Mouse (Mus musculus) MEL (cell line): Measurements from ENCODE around the gene Speer4e. TPM values are rescaled to one million over a fixed set of nuclear protein-coding genes. Genes with fewer than 3 reads are reported as not detected.
A peak's percentile ranks its signal among the peaks of the same experiment; 100 is the strongest.
"Not testable (repeated sequence)": the region's sequence is repeated elsewhere in the genome, so short reads cannot be mapped to it uniquely, and the experiment has no call there.

ENCODE experiments used
- DNase-seq: peaks from one replicate; pipeline ENCODE4 v3.0.0; 2011; ENCODE audit warnings: low read depth, low spot score
- H3K27ac ChIP-seq: 2 replicates; pipeline ENCODE4 v1.5.1; 2012; ENCODE audit warnings: low read depth, mild to moderate bottlenecking, control low read depth, low read length, moderate library complexity; ENCODE audit not compliant: control insufficient read depth
- H3K27me3 ChIP-seq, 2 experiments: fragments of 150-350 bp in 1 of 2; sonication (generic) in 1 of 2; 2 replicates each; pipeline ENCODE4 v1.6.1; 2012; ENCODE audit warnings: low read length in 2 of 2, mild to moderate bottlenecking in 2 of 2, improper control_type of control experiment in 1 of 2, moderate library complexity in 1 of 2; ENCODE audit not compliant: insufficient read depth in 2 of 2, control insufficient read depth in 1 of 2
- H3K36me3 ChIP-seq, 2 experiments: 2 replicates each; pipeline ENCODE4 v1.6.1; 2012 to 2014; ENCODE audit warnings: low read length in 2 of 2, improper control_type of control experiment in 1 of 2, inconsistent platforms in 1 of 2, mild to moderate bottlenecking in 1 of 2; ENCODE audit not compliant: insufficient read depth in 2 of 2, control insufficient read depth in 1 of 2
- H3K4me1 ChIP-seq, 2 experiments: fragments of 150-350 bp in 1 of 2; sonication (generic) in 1 of 2; 2 replicates each; pipeline ENCODE4 v1.6.1; 2012; ENCODE audit warnings: low read length in 2 of 2, improper control_type of control experiment in 1 of 2, mild to moderate bottlenecking in 1 of 2; ENCODE audit not compliant: insufficient read depth in 2 of 2, control insufficient read depth in 1 of 2
- H3K4me3 ChIP-seq, 2 experiments: fragments of 150-350 bp in 1 of 2; sonication (generic) in 1 of 2; 2 replicates each; pipeline ENCODE4 v1.5.1; 2012; ENCODE audit warnings: low read depth in 2 of 2, low read length in 2 of 2, mild to moderate bottlenecking in 2 of 2, moderate library complexity in 2 of 2, control low read depth in 1 of 2, improper control_type of control experiment in 1 of 2; ENCODE audit not compliant: control insufficient read depth in 1 of 2, insufficient read depth in 1 of 2
- H3K79me2 ChIP-seq: 2 replicates; pipeline ENCODE4 v1.6.1; 2012; ENCODE audit warnings: mild to moderate bottlenecking, low read length, moderate library complexity; ENCODE audit not compliant: control insufficient read depth, poor library complexity, insufficient read depth
- H3K9ac ChIP-seq: 2 replicates; pipeline ENCODE4 v1.6.1; 2012; ENCODE audit warnings: low read depth, mild to moderate bottlenecking, control low read depth, low read length, moderate library complexity; ENCODE audit not compliant: control insufficient read depth, poor library complexity, severe bottlenecking
- H3K9me3 ChIP-seq: fragments of 150-350 bp; sonication (generic); replicated peaks from 2 replicates; pipeline ENCODE4 v1.6.1; 2012; ENCODE audit warnings: mild to moderate bottlenecking, low read length, improper control_type of control experiment, moderate library complexity; ENCODE audit not compliant: insufficient read depth
- CTCF ChIP-seq, 3 experiments: IDR thresholded peaks in 2 of 3; conservative IDR thresholded peaks in 1 of 3; 2 replicates each; pipeline ENCODE4 v1.5.1; 2011 to 2012; ENCODE audit warnings: low read length in 3 of 3, low read depth in 2 of 3, mild to moderate bottlenecking in 2 of 3, improper control_type of control experiment in 1 of 3, inconsistent platforms in 1 of 3, mixed read lengths in 1 of 3, moderate library complexity in 1 of 3; ENCODE audit not compliant: control insufficient read depth in 1 of 3, insufficient read depth in 1 of 3, poor library complexity in 1 of 3, severe bottlenecking in 1 of 3
- RAD21 ChIP-seq: IDR thresholded peaks from 2 replicates; pipeline ENCODE4 v1.6.1; 2011; ENCODE audit warnings: mild to moderate bottlenecking, low read depth, low read length, improper control_type of control experiment
- polyA plus RNA-seq, 2 experiments: library from polyadenylated mRNA; stranded (reverse) in 1 of 2; unstranded in 1 of 2; fragments of >175 nt in 1 of 2; fragments of >200 nt in 1 of 2; gene quantifications; 2 replicates each; pipeline versions ENCODE4 v1.2.1 to v1.2.4; 2012; ENCODE audit warnings: low replicate concordance in 2 of 2, low read depth in 1 of 2; ENCODE audit not compliant: insufficient read length in 2 of 2, insufficient read depth in 1 of 2, missing spikeins in 1 of 2
- total RNA-seq: library from RNA; depleted of rRNA; stranded (reverse); fragments of 300-350 nt; gene quantifications from 2 replicates; pipeline ENCODE4 v1.2.3, GENCODE M21; 2012

Gene Speer4e
- total and polyA plus RNA-seq, 3 experiments: not detected

GRCm38 (mm10) chr5:14963821-14964220 lies 25.6 kb upstream of the Speer4e start:
- H3K27me3 ChIP-seq, H3K9me3 ChIP-seq, H3K4me1 ChIP-seq, H3K36me3 ChIP-seq, H3K27ac ChIP-seq, H3K4me3 ChIP-seq, H3K79me2 ChIP-seq, H3K9ac ChIP-seq: not testable (repeated sequence)
- DNase-seq: peak; percentile 19
- TF ChIP-seq RAD21 (peak; percentile 7; the same call in 1 of the 2 replicates), CTCF (IDR thresholded peaks at IDR 0.05 in 2 of 3, conservative IDR thresholded peaks at IDR 0.05 in 1 of 3; ENCODE audit: control insufficient read depth in 1 of 3, insufficient read depth in 1 of 3, low read depth in 2 of 3, low read length in 3 of 3, poor library complexity in 1 of 3, severe bottlenecking in 1 of 3) (peak in 1 of 3 experiments; percentile 23; a peak in 2 of 6 replicates)

GRCm38 (mm10) chr5:14961502-14961901 lies 23.3 kb upstream of the Speer4e start:
- H3K4me3 ChIP-seq, H3K27me3 ChIP-seq, H3K79me2 ChIP-seq, H3K27ac ChIP-seq, H3K4me1 ChIP-seq, H3K9me3 ChIP-seq, DNase-seq, H3K9ac ChIP-seq, H3K36me3 ChIP-seq: not testable (repeated sequence)

- not testable (repeated sequence) for H3K4me1 ChIP-seq
Measured at GRCm38 (mm10) chr5:14955928-14956706, 17.9 kb upstream of the Speer4e start.

GRCm38 (mm10) chr5:14953587-14953986 lies 15.4 kb upstream of the Speer4e start:
- not testable (repeated sequence) for H3K4me3 ChIP-seq, H3K9ac ChIP-seq, H3K9me3 ChIP-seq, H3K36me3 ChIP-seq, DNase-seq, H3K4me1 ChIP-seq, H3K27me3 ChIP-seq, H3K79me2 ChIP-seq, H3K27ac ChIP-seq

More at GRCm38 (mm10) chr5:14955928-14956706, 17.9 kb upstream of the Speer4e start:
- H3K79me2 ChIP-seq, H3K4me3 ChIP-seq, H3K9me3 ChIP-seq, DNase-seq, H3K36me3 ChIP-seq, H3K27ac ChIP-seq, H3K9ac ChIP-seq, H3K27me3 ChIP-seq: not testable (repeated sequence)

- H3K4me1 ChIP-seq, H3K36me3 ChIP-seq, H3K27ac ChIP-seq, H3K4me3 ChIP-seq, H3K27me3 ChIP-seq, DNase-seq, H3K9ac ChIP-seq, H3K9me3 ChIP-seq, H3K79me2 ChIP-seq: not testable (repeated sequence)
Measured at GRCm38 (mm10) chr5:14952749-14953148, 14.5 kb upstream of the Speer4e start.

- H3K4me3 ChIP-seq, H3K4me1 ChIP-seq, H3K27me3 ChIP-seq, H3K36me3 ChIP-seq, H3K79me2 ChIP-seq, DNase-seq, H3K9ac ChIP-seq, H3K27ac ChIP-seq, H3K9me3 ChIP-seq: not testable (repeated sequence)
Measured at GRCm38 (mm10) chr5:14951822-14952221, 13.6 kb upstream of the Speer4e start.
